Mouse (Mus musculus) MEL (cell line): Measurements from ENCODE around the gene Scaf4. TPM values are rescaled to one million over a fixed set of nuclear protein-coding genes. Genes with fewer than 3 reads are reported as not detected.

Source experiments
- DNase-seq: peaks from one replicate; pipeline ENCODE4 v3.0.0; 2011; ENCODE audit warnings: low read depth, low spot score
- H3K27ac ChIP-seq: 2 replicates; pipeline ENCODE4 v1.5.1; 2012; ENCODE audit warnings: low read depth, mild to moderate bottlenecking, control low read depth, low read length, moderate library complexity; ENCODE audit not compliant: control insufficient read depth
- H3K27me3 ChIP-seq, 2 experiments: fragments of 150-350 bp in 1 of 2; sonication (generic) in 1 of 2; 2 replicates each; pipeline ENCODE4 v1.6.1; 2012; ENCODE audit warnings: low read length in 2 of 2, mild to moderate bottlenecking in 2 of 2, improper control_type of control experiment in 1 of 2, moderate library complexity in 1 of 2; ENCODE audit not compliant: insufficient read depth in 2 of 2, control insufficient read depth in 1 of 2
- H3K36me3 ChIP-seq, 2 experiments: 2 replicates each; pipeline ENCODE4 v1.6.1; 2012 to 2014; ENCODE audit warnings: low read length in 2 of 2, improper control_type of control experiment in 1 of 2, inconsistent platforms in 1 of 2, mild to moderate bottlenecking in 1 of 2; ENCODE audit not compliant: insufficient read depth in 2 of 2, control insufficient read depth in 1 of 2
- H3K4me1 ChIP-seq, 2 experiments: fragments of 150-350 bp in 1 of 2; sonication (generic) in 1 of 2; 2 replicates each; pipeline ENCODE4 v1.6.1; 2012; ENCODE audit warnings: low read length in 2 of 2, improper control_type of control experiment in 1 of 2, mild to moderate bottlenecking in 1 of 2; ENCODE audit not compliant: insufficient read depth in 2 of 2, control insufficient read depth in 1 of 2
- H3K4me3 ChIP-seq, 2 experiments: fragments of 150-350 bp in 1 of 2; sonication (generic) in 1 of 2; 2 replicates each; pipeline ENCODE4 v1.5.1; 2012; ENCODE audit warnings: low read depth in 2 of 2, low read length in 2 of 2, mild to moderate bottlenecking in 2 of 2, moderate library complexity in 2 of 2, control low read depth in 1 of 2, improper control_type of control experiment in 1 of 2; ENCODE audit not compliant: control insufficient read depth in 1 of 2, insufficient read depth in 1 of 2
- H3K79me2 ChIP-seq: 2 replicates; pipeline ENCODE4 v1.6.1; 2012; ENCODE audit warnings: mild to moderate bottlenecking, low read length, moderate library complexity; ENCODE audit not compliant: control insufficient read depth, poor library complexity, insufficient read depth
- H3K9ac ChIP-seq: 2 replicates; pipeline ENCODE4 v1.6.1; 2012; ENCODE audit warnings: low read depth, mild to moderate bottlenecking, control low read depth, low read length, moderate library complexity; ENCODE audit not compliant: control insufficient read depth, poor library complexity, severe bottlenecking
- H3K9me3 ChIP-seq: fragments of 150-350 bp; sonication (generic); replicated peaks from 2 replicates; pipeline ENCODE4 v1.6.1; 2012; ENCODE audit warnings: mild to moderate bottlenecking, low read length, improper control_type of control experiment, moderate library complexity; ENCODE audit not compliant: insufficient read depth
- CHD2 ChIP-seq: IDR thresholded peaks from 2 replicates; pipeline ENCODE4 v1.6.1; 2011; ENCODE audit warnings: low read length, improper control_type of control experiment
- E2F4 ChIP-seq: IDR thresholded peaks from 2 replicates; pipeline ENCODE4 v1.6.1; 2011; ENCODE audit warnings: low read depth, low read length, improper control_type of control experiment, borderline replicate concordance
- ELF1 ChIP-seq: IDR thresholded peaks from 2 replicates; pipeline ENCODE4 v1.6.1; 2014; ENCODE audit warnings: low read depth, mild to moderate bottlenecking, inconsistent platforms, low read length, improper control_type of control experiment, moderate library complexity
- GATA1 ChIP-seq: IDR thresholded peaks from 2 replicates; pipeline ENCODE4 v1.6.1; 2011; ENCODE audit warnings: low read depth, low read length, improper control_type of control experiment
- KAT2A ChIP-seq: conservative IDR thresholded peaks from 2 replicates; pipeline ENCODE4 v1.6.1; 2012; ENCODE audit warnings: low read depth, low read length, improper control_type of control experiment, inconsistent platforms
- MAX ChIP-seq: IDR thresholded peaks from 2 replicates; pipeline ENCODE4 v1.6.1; 2011; ENCODE audit warnings: low read length, improper control_type of control experiment
- MAZ ChIP-seq: IDR thresholded peaks from 2 replicates; pipeline ENCODE4 v1.6.1; 2012; ENCODE audit warnings: low read depth, mild to moderate bottlenecking, inconsistent platforms, low read length, improper control_type of control experiment
- MEF2A ChIP-seq: IDR thresholded peaks from 2 replicates; pipeline ENCODE4 v1.6.1; 2014; ENCODE audit warnings: low read depth, mild to moderate bottlenecking, inconsistent platforms, low read length, improper control_type of control experiment; ENCODE audit not compliant: poor library complexity, insufficient replicate concordance, severe bottlenecking; ENCODE audit errors: extremely low read depth
- MXI1 ChIP-seq: IDR thresholded peaks from 2 replicates; pipeline ENCODE4 v1.6.1; 2011; ENCODE audit warnings: mild to moderate bottlenecking, low read depth, low read length, improper control_type of control experiment
- RAD21 ChIP-seq: IDR thresholded peaks from 2 replicates; pipeline ENCODE4 v1.6.1; 2011; ENCODE audit warnings: mild to moderate bottlenecking, low read depth, low read length, improper control_type of control experiment
- TAL1 ChIP-seq: IDR thresholded peaks from 2 replicates; pipeline ENCODE4 v1.6.1; 2012; ENCODE audit warnings: mild to moderate bottlenecking, inconsistent platforms, low read length, moderate library complexity, mixed read lengths
- USF2 ChIP-seq, 2 experiments: IDR thresholded peaks; 2 replicates each; pipeline ENCODE4 v1.6.1; 2011 to 2012; ENCODE audit warnings: improper control_type of control experiment in 2 of 2, low read length in 2 of 2, borderline replicate concordance in 1 of 2, inconsistent platforms in 1 of 2, low read depth in 1 of 2, mild to moderate bottlenecking in 1 of 2; ENCODE audit not compliant: insufficient read depth in 1 of 2
- ZNF384 ChIP-seq: IDR thresholded peaks from 2 replicates; pipeline ENCODE4 v1.6.1; 2012; ENCODE audit warnings: low read depth, mild to moderate bottlenecking, inconsistent platforms, low read length, improper control_type of control experiment
- polyA plus RNA-seq, 2 experiments: library from polyadenylated mRNA; stranded (reverse) in 1 of 2; unstranded in 1 of 2; fragments of >175 nt in 1 of 2; fragments of >200 nt in 1 of 2; gene quantifications; 2 replicates each; pipeline versions ENCODE4 v1.2.1 to v1.2.4; 2012; ENCODE audit warnings: low replicate concordance in 2 of 2, low read depth in 1 of 2; ENCODE audit not compliant: insufficient read length in 2 of 2, insufficient read depth in 1 of 2, missing spikeins in 1 of 2
- total RNA-seq: library from RNA; depleted of rRNA; stranded (reverse); fragments of 300-350 nt; gene quantifications from 2 replicates; pipeline ENCODE4 v1.2.3, GENCODE M21; 2012; rRNA removed

Scaf4 gene
- total and polyA plus RNA-seq, 3 experiments: 12.3 to 56.2 TPM; not detected in 1

GRCm38 (mm10) chr16:90177425-90177824 lies 106.9 kb downstream of the Scaf4 start (continued):
- TF ChIP-seq MXI1: no peak
- TF ChIP-seq CHD2: no peak; the same call in 1 of the 2 replicates
- no peak for TF ChIP-seq MEF2A
- peak; percentile 3; the same call in 1 of the 2 replicates for TF ChIP-seq RAD21
- TF ChIP-seq GATA1: peak; percentile 88
- no peak for TF ChIP-seq USF2 (IDR thresholded peaks at IDR 0.05; ENCODE audit: borderline replicate concordance in 1 of 2, insufficient read depth in 1 of 2, low read depth in 1 of 2, low read length in 2 of 2)
- TF ChIP-seq TAL1: peak; percentile 32
- no peak for TF ChIP-seq KAT2A
- no peak for TF ChIP-seq ZNF384
- TF ChIP-seq MAZ: no peak
- no peak for TF ChIP-seq ELF1
- TF ChIP-seq, all 39 proteins: peak for 16

- no peak for DNase-seq
- Histone ChIP-seq H3K4me1 (peaks cover 25 to 44% of the 10 kb centered on the region in 2 experiments), H3K79me2 (no peaks in the 10 kb centered on the region), H3K9ac (peak overlapping the region; percentile 47), H3K27me3 (no peaks in the 10 kb centered on the region), H3K36me3 (peaks cover 0 to 40% of the 10 kb centered on the region in 2 experiments; a peak in 2 of 4 replicates), H3K9me3 (no peaks in the 10 kb centered on the region), H3K4me3 (no peak overlapping the region), H3K27ac (peak overlapping the region; percentile 96)
- no peak for TF ChIP-seq E2F4
- no peak for TF ChIP-seq RAD21
- no peak for TF ChIP-seq MAZ
- no peak for TF ChIP-seq TAL1
- no peak for TF ChIP-seq MXI1
- 0 out of 2 replicates have a peak, but pooled peaks have one; percentile 13 for TF ChIP-seq MAX
These were observed 107.8 kb downstream of the Scaf4 start for GRCm38 (mm10) chr16:90176472-90176871.

Other genes starting within 250 kb of the Scaf4 start
- 15.0 and 16.7 TPM in 2 replicates for gene Tiam1, start 140.7 kb downstream of the Scaf4 start, total RNA-seq
- gene Tiam1, start 140.7 kb downstream of the Scaf4 start, polyA plus RNA-seq: 10 to 100 TPM; 19.9 to 23.9 TPM
- gene Sod1, start 63.7 kb downstream of the Scaf4 start, total RNA-seq: 380 and 494 TPM in 2 replicates
- 1,000 to 10,000 TPM in 1 of 2 experiments, 100 to 1,000 TPM in 1; 474 to 1,094 TPM for gene Sod1, start 63.7 kb downstream of the Scaf4 start, polyA plus RNA-seq
- gene Hunk, start 101.5 kb upstream of the Scaf4 start, total RNA-seq: not detected in 2 replicates
- under 1 TPM in 1 of 2 experiments, not detected in 1; 0.01 TPM for gene Hunk, start 101.5 kb upstream of the Scaf4 start, polyA plus RNA-seq